ENCODE assay signal across 24 mouse cellular contexts in genomic region chr13:114852264-114853111, GRCm38 (mm10). TPM values are rescaled to one million over a fixed set of nuclear protein-coding genes. Genes with fewer than 3 reads are reported as not detected.
A peak's percentile ranks its signal among the peaks of the same experiment; 100 is the strongest.
DNase-seq lines count a peak whose midpoint lies in the region; ATAC-seq and TF ChIP-seq lines count a peak whose summit lies in the region.
"Had no signal": no experiment of that assay in that cellular context is flagged by ENCODE, and none has a peak within 500 bp of the region (broad histone marks: within the 10 kb centered on the region; RNA-seq: fewer than 3 reads in every experiment).

No protein-coding gene starts in this region.

- no peaks in the 10 kb centered on the region for H3K27me3 ChIP-seq in intestine, postnatal 0 days (replicated peaks; ENCODE audit: control insufficient read depth, insufficient read depth, low read length)
- H3K27me3 ChIP-seq: embryonic facial prominence, embryonic 12.5 days; forebrain, embryonic 13.5 days; liver, embryonic 13.5 days; lung, embryonic 15.5 days had no signal

- no peak overlapping the region for H3K4me3 ChIP-seq in intestine, postnatal 0 days (ENCODE audit: low read depth, low read length)
- H3K4me3 ChIP-seq: embryonic facial prominence, embryonic 12.5 days; erythroblast, embryonic 14.5 days; forebrain, embryonic 13.5 days; heart, adult 2 months; hindbrain, embryonic 10.5 days; layer of hippocampus, adult 2 months; left cerebral cortex, adult 2 months; liver, embryonic 13.5 days; lung, embryonic 15.5 days; midbrain, embryonic 10.5 days had no signal

- H3K9me3 ChIP-seq in intestine, postnatal 0 days (ENCODE audit: control insufficient read depth) = no peaks in the 10 kb centered on the region
- H3K9me3 ChIP-seq: embryonic facial prominence, embryonic 12.5 days; forebrain, embryonic 13.5 days; hindbrain, embryonic 10.5 days; liver, embryonic 13.5 days; lung, embryonic 15.5 days; midbrain, embryonic 10.5 days had no signal

- no peak for TF ChIP-seq CTCF in intestine, postnatal 0 days (IDR thresholded peaks at IDR 0.05; ENCODE audit: low read depth)

- peaks cover 17% of the 10 kb centered on the region for H3K36me3 ChIP-seq in intestine, postnatal 0 days (ENCODE audit: control insufficient read depth, insufficient read depth)
- H3K36me3 ChIP-seq: embryonic facial prominence, embryonic 12.5 days; hindbrain, embryonic 10.5 days; liver, embryonic 13.5 days; midbrain, embryonic 10.5 days had no signal

- H3K4me1 ChIP-seq in intestine, postnatal 0 days (replicated peaks; ENCODE audit: control insufficient read depth, insufficient read depth, low read length) = 0 out of 2 replicates have a peak, but pooled peaks cover 3% of the 10 kb centered on the region
- H3K4me1 ChIP-seq: embryonic facial prominence, embryonic 12.5 days; liver, embryonic 13.5 days had no signal

- DNase-seq in testis, postnatal 14 days (ENCODE audit: low spot score) = peak; percentile 12
- no peak for DNase-seq in testis, postnatal 10 days (ENCODE audit: low spot score)
- DNase-seq in embryo, embryonic 10.5 days (ENCODE audit: low spot score) = no peak
- no peak for DNase-seq in layer of hippocampus, adult 9-10 months (ENCODE audit: low spot score)
- no peak for DNase-seq in right cerebral cortex, adult 18-20 months
- DNase-seq: adrenal gland, adult 8-10 months; cerebellum, adult 8-10 months; gastrocnemius, postnatal 10 days; heart, adult 2 months; left cerebral cortex, postnatal 4 days; liver, embryonic 13.5 days; lung, postnatal 4 days; right cerebral cortex, postnatal 25 days had no signal

- WGBS in intestine, postnatal 0 days = 31% methylated on average over 6 of the region's 6 CpGs

- peak overlapping the region; percentile 24; the same call in 1 of the 2 replicates for H3K4me2 ChIP-seq in intestine, postnatal 0 days (replicated peaks; ENCODE audit: low read depth)
- H3K4me2 ChIP-seq: embryonic facial prominence, embryonic 12.5 days; forebrain, embryonic 13.5 days; liver, embryonic 13.5 days; lung, embryonic 15.5 days had no signal

- H3K9ac ChIP-seq in intestine, postnatal 0 days (ENCODE audit: low read depth, low read length) = no peak overlapping the region
- H3K9ac ChIP-seq: embryonic facial prominence, embryonic 12.5 days; forebrain, embryonic 13.5 days; liver, embryonic 13.5 days; lung, embryonic 15.5 days had no signal

- H3K27ac ChIP-seq in intestine, postnatal 0 days (ENCODE audit: low read depth, low read length) = peak overlapping the region; percentile 15; the same call in 1 of the 2 replicates
- H3K27ac ChIP-seq: embryonic facial prominence, embryonic 12.5 days; forebrain, embryonic 13.5 days; heart, adult 2 months; hindbrain, embryonic 10.5 days; hindbrain, postnatal 0 days; layer of hippocampus, adult 2 months; left cerebral cortex, adult 2 months; liver, embryonic 13.5 days; lung, embryonic 15.5 days; midbrain, embryonic 10.5 days had no signal

- peak; percentile 93 for ATAC-seq in intestine, postnatal 0 days
- ATAC-seq in megakaryocyte progenitor cell, adult 5-6 weeks (replicated peaks; ENCODE audit: poor library complexity) = 0 out of 2 replicates have a peak, but pooled peaks have one; percentile 6
- ATAC-seq: forebrain, embryonic 13.5 days; hindbrain, postnatal 0 days had no signal

RNA-seq across cellular contexts. Expression of gene Mocs2, which starts 34.5 kb away (rescaled TPM):
- 215 and 221 TPM in 2 replicates for polyA plus RNA-seq in intestine, postnatal 0 days (2015; fragmentation: Nextera tagmentation; extraction: Ambion mirVana)
- total RNA-seq in megakaryocyte progenitor cell, adult 5-6 weeks (2015) = 41.5 and 42.1 TPM in 2 replicates
- total RNA-seq in megakaryocyte progenitor cell, adult 5-6 weeks (2017) = 39.9 and 43.1 TPM in 2 replicates
